In genomic region chr1:51617502-51618251, GRCm38 (mm10) we compare ENCODE assay signal across 9 mouse cellular contexts.
DNase-seq lines count a peak whose midpoint lies in the region; ATAC-seq and TF ChIP-seq lines count a peak whose summit lies in the region.
"Had no signal": no experiment of that assay in that cellular context is flagged by ENCODE, and none has a peak within 500 bp of the region (broad histone marks: within the 10 kb centered on the region; RNA-seq: fewer than 3 reads in every experiment).

No protein-coding gene starts in this region.

- H3K4me3 ChIP-seq in hindbrain, embryonic 11.5 days (ENCODE audit: low read depth, low read length): no peak overlapping the region
- H3K4me3 ChIP-seq in limb, embryonic 13.5 days: no peak overlapping the region
- H3K4me3 ChIP-seq: left cerebral cortex, adult 2 months; myocyte had no signal

- no peaks in the 10 kb centered on the region for H3K36me3 ChIP-seq in hindbrain, embryonic 11.5 days (ENCODE audit: control insufficient read depth, insufficient read depth, low read length)
- no peaks in the 10 kb centered on the region for H3K36me3 ChIP-seq in limb, embryonic 13.5 days

- CTCF ChIA-PET in Patski (lab: Charles Lee): interaction anchor here (1.2 kb wide), 3 partner anchors 27 to 167 kb away, joined by 3 to 4 read pairs (median 3); no protein-coding TSS in a partner anchor

- 40% methylated on average over 13 of the region's 13 CpGs for WGBS in hindbrain, embryonic 11.5 days
- 31% methylated on average over 13 of the region's 13 CpGs for WGBS in limb, embryonic 13.5 days

- in situ Hi-C loops in Patski (cut with MboI; ENCODE audit: low pct_unique_long_range_greater_than_20kb): no loop called here

- no peaks in the 10 kb centered on the region for H3K9me3 ChIP-seq in hindbrain, embryonic 11.5 days (ENCODE audit: control insufficient read depth, low read length)
- H3K9me3 ChIP-seq in limb, embryonic 13.5 days: no peaks in the 10 kb centered on the region

- peak overlapping the region; percentile 23; the same call in 1 of the 2 replicates for H3K9ac ChIP-seq in hindbrain, embryonic 11.5 days (ENCODE audit: low read depth, low read length)
- H3K9ac ChIP-seq in limb, embryonic 13.5 days: peak overlapping the region; percentile 25; the same call in 1 of the 2 replicates

- 0 out of 2 replicates have a peak, but pooled peaks cover 2% of the 10 kb centered on the region for H3K4me1 ChIP-seq in hindbrain, embryonic 11.5 days (replicated peaks; ENCODE audit: control insufficient read depth, insufficient read depth, low read length)
- H3K4me1 ChIP-seq in limb, embryonic 13.5 days: peaks cover 29% of the 10 kb centered on the region

- peak; percentile 30 for DNase-seq in Patski (ENCODE audit: low read depth, low spot score)
- DNase-seq in cerebellum, adult 9-10 months: peak; percentile 63
- DNase-seq in hindbrain, embryonic 11.5 days (ENCODE audit: low spot score): peak; percentile 58
- DNase-seq in frontal cortex, postnatal 25 days (ENCODE audit: low spot score in 2 of 2): no peak

- H3K27me3 ChIP-seq in Patski: no peaks in the 10 kb centered on the region
- H3K27me3 ChIP-seq in hindbrain, embryonic 11.5 days (ENCODE audit: control insufficient read depth, insufficient read depth, low read length): no peaks in the 10 kb centered on the region
- no peaks in the 10 kb centered on the region for H3K27me3 ChIP-seq in limb, embryonic 13.5 days

- H3K27ac ChIP-seq in hindbrain, embryonic 11.5 days (ENCODE audit: low read depth, low read length): 0 out of 2 replicates have a peak overlapping the region, but pooled peaks have one; percentile 54
- H3K27ac ChIP-seq in limb, embryonic 13.5 days: peak overlapping the region; percentile 82
- H3K27ac ChIP-seq: left cerebral cortex, adult 2 months had no signal

- POLR2A ChIA-PET in Patski (lab: Charles Lee): no interaction called here

- TF ChIP-seq CTCF in Patski (IDR thresholded peaks at IDR 0.05): no peak

- H3K4me2 ChIP-seq in hindbrain, embryonic 11.5 days (replicated peaks; ENCODE audit: low read depth, low read length): no peak overlapping the region
- peak overlapping the region; percentile 25 for H3K4me2 ChIP-seq in limb, embryonic 13.5 days (replicated peaks)

- ATAC-seq in Patski: peak; percentile 44
- peak; percentile 81 for ATAC-seq in hindbrain, embryonic 11.5 days (ENCODE audit: low FRiP score)
- peak; percentile 77 for ATAC-seq in limb, embryonic 13.5 days (ENCODE audit: low FRiP score, low read depth)
- no peak for ATAC-seq in inflammation-experienced regulatory T-cells, adult 6 months
- no peak for ATAC-seq in CD4-positive, CD25-positive, alpha-beta regulatory T cell, adult 4 months

Comparison
In these comparisons a context has a peak if more than half of its experiments do, and no peak if none do; other contexts are left out.
1. ATAC-seq: peak in Patski (single experiment), hindbrain, embryonic 11.5 days (single experiment) and limb, embryonic 13.5 days (single experiment); none in inflammation-experienced regulatory T-cells, adult 6 months (single experiment) and CD4-positive, CD25-positive, alpha-beta regulatory T cell, adult 4 months (single experiment).
2. DNase-seq: peak in Patski (single experiment), cerebellum, adult 9-10 months (single experiment) and hindbrain, embryonic 11.5 days (single experiment); none in frontal cortex, postnatal 25 days (0 of 2).